Mouse (Mus musculus) common myeloid progenitor, adult 5-6 weeks (primary cell): ENCODE data around the gene Nhsl1. TPM values are rescaled to one million over a fixed set of nuclear protein-coding genes. Genes with fewer than 3 reads are reported as not detected.

ENCODE experiments used
- ATAC-seq: replicated peaks from 2 replicates; pipeline ENCODE4 v1.8.0; 2016; ENCODE audit warnings: low read depth, mild to moderate bottlenecking, moderate TSS enrichment, inconsistent platforms; ENCODE audit not compliant: poor library complexity, severe bottlenecking
- total RNA-seq: library from RNA; stranded (forward); fragments of 200-1000, 187-1606 nt; gene quantifications from 2 replicates; pipeline ENCODE4 v1.2.3, GENCODE M21; 2017

Gene Nhsl1
- 1.3 and 1.4 TPM in 2 replicates for total RNA-seq

GRCm38 (mm10) chr10:18318916-18319481, at the start of gene Nhsl1:
TSS of gene Nhsl1 (plus strand) at chr10:18318985.
- ATAC-seq = peak; percentile 71; the same call in 1 of the 2 replicates

GRCm38 (mm10) chr10:18276090-18276734, 42.6 kb upstream of the Nhsl1 start:
- no peak for ATAC-seq

- ATAC-seq = no peak
Observed at GRCm38 (mm10) chr10:18283991-18284390, 34.8 kb upstream of the Nhsl1 start.

- no peak for ATAC-seq
Observed at GRCm38 (mm10) chr10:18289512-18289911, 29.3 kb upstream of the Nhsl1 start.

- ATAC-seq = no peak
Observed at GRCm38 (mm10) chr10:18305106-18305505, 13.7 kb upstream of the Nhsl1 start.

- ATAC-seq = no peak
Observed at GRCm38 (mm10) chr10:18315071-18315470, 3.7 kb upstream of the Nhsl1 start.

- no peak for ATAC-seq
Observed at GRCm38 (mm10) chr10:18317521-18317920, 1.3 kb upstream of the Nhsl1 start.

- peak; percentile 72 for ATAC-seq
Observed at GRCm38 (mm10) chr10:18317961-18318915, 547 bp upstream of the Nhsl1 start.

- ATAC-seq = no peak
Observed at GRCm38 (mm10) chr10:18319691-18320090, 906 bp downstream of the Nhsl1 start.

- ATAC-seq = no peak
Observed at GRCm38 (mm10) chr10:18321861-18322260, 3.1 kb downstream of the Nhsl1 start.

GRCm38 (mm10) chr10:18323701-18324100, 4.9 kb downstream of the Nhsl1 start:
- no peak for ATAC-seq

- no peak for ATAC-seq
Observed at GRCm38 (mm10) chr10:18328331-18328908, 9.6 kb downstream of the Nhsl1 start.

GRCm38 (mm10) chr10:18329096-18330038, 10.6 kb downstream of the Nhsl1 start:
- peak; percentile 54; the same call in 1 of the 2 replicates for ATAC-seq

- ATAC-seq = no peak
Observed at GRCm38 (mm10) chr10:18330445-18330844, 11.7 kb downstream of the Nhsl1 start.

- no peak for ATAC-seq
Observed at GRCm38 (mm10) chr10:18333575-18333974, 14.8 kb downstream of the Nhsl1 start.

GRCm38 (mm10) chr10:18334176-18334575, 15.4 kb downstream of the Nhsl1 start:
- no peak for ATAC-seq

GRCm38 (mm10) chr10:18334734-18335133, 15.9 kb downstream of the Nhsl1 start:
- ATAC-seq = no peak

- no peak for ATAC-seq
Observed at GRCm38 (mm10) chr10:18337725-18338124, 18.9 kb downstream of the Nhsl1 start.

- ATAC-seq = no peak
Observed at GRCm38 (mm10) chr10:18339386-18339785, 20.6 kb downstream of the Nhsl1 start.
